Mouse (Mus musculus) E14TG2a.4 (cell line): Measurements from ENCODE around the gene Nalcn.

Experiments
- H3K27me3 ChIP-seq: 2 replicates; pipeline ENCODE4 v1.6.1; 2014; ENCODE audit warnings: low read length, control low read depth; ENCODE audit not compliant: insufficient read depth
- H3K36me3 ChIP-seq: 2 replicates; pipeline ENCODE4 v1.6.1; 2014; ENCODE audit warnings: low read length, control low read depth; ENCODE audit not compliant: insufficient read depth
- H3K4me1 ChIP-seq: replicated peaks from 2 replicates; pipeline ENCODE4 v1.6.1; 2014; ENCODE audit warnings: low read depth, low read length, control low read depth
- H3K4me3 ChIP-seq: replicated peaks from 2 replicates; pipeline ENCODE4 v1.5.1; 2014; ENCODE audit warnings: mild to moderate bottlenecking, low read length
- H3K9me3 ChIP-seq: 2 replicates; pipeline ENCODE4 v1.6.1; 2014; ENCODE audit warnings: low read length, control low read depth
- CTCF ChIP-seq: conservative IDR thresholded peaks from 2 replicates; pipeline ENCODE4 v1.5.1; 2014; ENCODE audit warnings: low read length
- NANOG ChIP-seq: IDR thresholded peaks from 2 replicates; pipeline ENCODE4 v1.6.1; 2014; ENCODE audit warnings: borderline replicate concordance, low read length, mixed read lengths
- POU5F1 ChIP-seq: IDR thresholded peaks from 2 replicates; pipeline ENCODE4 v1.6.1; 2014; ENCODE audit warnings: low read length, borderline replicate concordance

The Nalcn gene

DNA sequence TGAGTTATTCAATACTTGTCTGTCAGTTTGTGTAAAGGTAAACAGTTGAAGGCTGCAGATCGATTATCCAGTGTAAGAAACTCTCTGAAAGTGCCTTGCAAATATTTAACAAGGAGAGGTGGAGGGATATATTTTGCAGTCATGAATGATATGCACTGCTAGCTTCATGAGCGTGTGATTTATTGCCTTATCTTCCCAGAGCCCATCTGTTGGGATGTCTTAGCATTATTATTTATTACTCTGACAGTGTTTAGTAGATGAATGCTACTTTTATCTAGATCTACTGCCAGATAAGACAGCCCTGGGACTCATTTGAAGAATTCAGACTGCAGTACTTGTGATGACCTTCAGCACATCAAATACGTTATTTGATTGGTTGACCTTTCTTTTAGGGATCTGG lies 31.7 kb downstream of the Nalcn start:
- TF ChIP-seq CTCF (no peak), NANOG (no peak), POU5F1 (no peak)
- no peak overlapping the region for H3K4me3 ChIP-seq
- H3K27me3 ChIP-seq = no peaks in the 10 kb centered on the region
- 0 out of 2 replicates have a peak, but pooled peaks cover 1% of the 10 kb centered on the region for H3K4me1 ChIP-seq
- no peaks in the 10 kb centered on the region for H3K36me3 ChIP-seq
- H3K9me3 ChIP-seq = no peaks in the 10 kb centered on the region

- Histone ChIP-seq H3K4me1 (peaks cover 8% of the 10 kb centered on the region), H3K9me3 (peaks cover 18% of the 10 kb centered on the region), H3K36me3 (peaks cover 10% of the 10 kb centered on the region), H3K4me3 (no peak overlapping the region), H3K27me3 (no peaks in the 10 kb centered on the region)
- TF ChIP-seq POU5F1 (peak; percentile 41; the same call in 1 of the 2 replicates), CTCF (no peak), NANOG (peak; percentile 81)
These were observed 39.5 kb downstream of the Nalcn start for GRCm38 (mm10) chr14:123587412-123587811.

DNA sequence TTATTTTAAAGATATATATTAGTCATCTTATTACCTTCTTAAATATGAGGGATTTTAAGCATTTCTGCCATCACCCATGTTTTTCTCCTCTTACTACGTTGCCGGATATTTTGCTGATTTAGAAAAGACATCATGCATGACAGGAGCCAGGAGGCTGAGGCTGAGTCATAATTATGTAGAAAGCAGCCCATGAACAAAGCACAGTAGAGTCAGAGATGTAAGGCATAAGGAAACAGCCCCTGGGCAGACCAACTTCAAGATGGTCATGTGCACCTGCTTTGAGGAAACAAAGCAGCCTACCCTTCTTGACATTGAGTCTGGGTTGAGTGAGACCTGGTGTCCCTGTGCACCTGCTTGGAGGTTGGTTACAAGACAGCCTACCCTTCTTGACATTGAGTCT lies 44.5 kb downstream of the Nalcn start:
- TF ChIP-seq NANOG (no peak), CTCF (no peak), POU5F1 (no peak)
- Histone ChIP-seq H3K27me3 (no peaks in the 10 kb centered on the region), H3K4me1 (no peaks in the 10 kb centered on the region), H3K9me3 (peaks cover 18% of the 10 kb centered on the region), H3K4me3 (no peak overlapping the region), H3K36me3 (peaks cover 10% of the 10 kb centered on the region)

GRCm38 (mm10) chr14:123575356-123575755 lies 51.6 kb downstream of the Nalcn start:
- no peak for TF ChIP-seq CTCF
- TF ChIP-seq POU5F1 = no peak
- TF ChIP-seq NANOG = no peak
- H3K9me3 ChIP-seq = no peaks in the 10 kb centered on the region

GRCm38 (mm10) chr14:123574936-123575335 lies 52.0 kb downstream of the Nalcn start:
- Histone ChIP-seq H3K4me3 (no peak overlapping the region), H3K27me3 (no peaks in the 10 kb centered on the region), H3K4me1 (no peaks in the 10 kb centered on the region), H3K36me3 (no peaks in the 10 kb centered on the region), H3K9me3 (no peaks in the 10 kb centered on the region)
- TF ChIP-seq NANOG (no peak), POU5F1 (no peak)

More at GRCm38 (mm10) chr14:123575356-123575755, 51.6 kb downstream of the Nalcn start:
- Histone ChIP-seq H3K27me3 (no peaks in the 10 kb centered on the region), H3K36me3 (no peaks in the 10 kb centered on the region), H3K4me1 (no peaks in the 10 kb centered on the region), H3K4me3 (no peak overlapping the region)

DNA sequence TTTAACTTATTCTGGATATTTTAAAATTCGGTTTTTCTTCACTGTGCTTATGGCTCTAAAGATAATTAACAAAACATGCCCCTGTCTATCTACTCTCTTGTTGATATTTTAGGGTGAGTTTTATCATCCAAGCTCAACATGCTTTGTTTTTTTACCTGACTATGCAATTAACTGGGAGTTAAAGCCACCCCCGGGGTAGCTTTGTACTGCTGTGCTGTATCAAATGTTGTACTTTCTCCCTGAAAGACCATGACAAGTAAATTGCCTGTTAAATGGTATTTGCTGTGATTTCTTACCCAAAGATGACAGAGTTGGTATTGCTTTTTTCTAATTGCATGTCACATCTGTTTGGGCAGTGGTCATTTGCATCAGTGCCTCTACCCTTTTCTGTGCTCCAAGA lies 60.3 kb downstream of the Nalcn start:
- Histone ChIP-seq H3K4me1 (no peaks in the 10 kb centered on the region), H3K36me3 (no peaks in the 10 kb centered on the region), H3K27me3 (no peaks in the 10 kb centered on the region), H3K9me3 (no peaks in the 10 kb centered on the region), H3K4me3 (no peak overlapping the region)
- no peak for TF ChIP-seq CTCF

DNA sequence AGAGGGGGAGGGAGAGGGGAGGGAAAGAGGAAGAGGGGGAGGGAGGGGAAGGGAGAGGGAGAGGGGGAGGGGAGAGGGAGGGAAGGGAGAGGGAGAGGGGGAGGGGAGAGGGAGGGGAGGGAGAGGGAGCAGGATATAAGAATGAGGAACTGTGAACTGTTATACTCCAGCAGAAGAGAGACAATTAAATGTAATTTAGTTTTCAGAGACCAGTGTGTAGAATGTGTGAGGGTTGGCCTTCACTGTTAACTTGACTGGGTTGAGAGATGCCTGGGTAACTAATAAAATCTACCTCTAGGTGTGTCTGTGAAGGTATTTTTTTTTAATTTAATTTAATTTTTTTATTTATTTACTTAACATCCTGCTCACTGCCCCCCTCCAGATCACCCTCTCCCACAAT lies 71.4 kb downstream of the Nalcn start:
- no peaks in the 10 kb centered on the region for H3K27me3 ChIP-seq
- TF ChIP-seq CTCF = no peak
- TF ChIP-seq NANOG = no peak
- no peak for TF ChIP-seq POU5F1

GRCm38 (mm10) chr14:123554936-123555335 lies 72.0 kb downstream of the Nalcn start:
- Histone ChIP-seq H3K9me3 (no peaks in the 10 kb centered on the region), H3K36me3 (no peaks in the 10 kb centered on the region), H3K4me3 (no peak overlapping the region), H3K4me1 (peaks cover 14% of the 10 kb centered on the region), H3K27me3 (no peaks in the 10 kb centered on the region)
- TF ChIP-seq NANOG (no peak), CTCF (no peak)

More for the DNA sequence above, 71.4 kb downstream of the Nalcn start:
- H3K36me3 ChIP-seq = no peaks in the 10 kb centered on the region
- H3K4me1 ChIP-seq = peaks cover 14% of the 10 kb centered on the region
- H3K4me3 ChIP-seq = no peak overlapping the region
- H3K9me3 ChIP-seq = no peaks in the 10 kb centered on the region

GRCm38 (mm10) chr14:123542362-123542761 lies 84.6 kb downstream of the Nalcn start:
- H3K4me3 ChIP-seq = no peak overlapping the region
- H3K4me1 ChIP-seq = no peaks in the 10 kb centered on the region
- peaks cover 10% of the 10 kb centered on the region for H3K9me3 ChIP-seq
- H3K27me3 ChIP-seq = no peaks in the 10 kb centered on the region
- no peaks in the 10 kb centered on the region for H3K36me3 ChIP-seq
- TF ChIP-seq POU5F1 (no peak), CTCF (peak; percentile 37)

GRCm38 (mm10) chr14:123535636-123536035 lies 91.3 kb downstream of the Nalcn start:
- TF ChIP-seq CTCF (no peak), NANOG (no peak), POU5F1 (no peak)
- Histone ChIP-seq H3K27me3 (no peaks in the 10 kb centered on the region), H3K36me3 (no peaks in the 10 kb centered on the region), H3K4me3 (no peak overlapping the region), H3K4me1 (0 out of 2 replicates have a peak, but pooled peaks cover 4% of the 10 kb centered on the region), H3K9me3 (no peaks in the 10 kb centered on the region)
